Mouse (Mus musculus) 416B (cell line): ENCODE results near the gene Fnbp1l.

Experiments
- DNase-seq: peaks from one replicate; pipeline ENCODE4 v3.0.0; 2011; ENCODE audit warnings: low read depth

The Fnbp1l gene

DNA sequence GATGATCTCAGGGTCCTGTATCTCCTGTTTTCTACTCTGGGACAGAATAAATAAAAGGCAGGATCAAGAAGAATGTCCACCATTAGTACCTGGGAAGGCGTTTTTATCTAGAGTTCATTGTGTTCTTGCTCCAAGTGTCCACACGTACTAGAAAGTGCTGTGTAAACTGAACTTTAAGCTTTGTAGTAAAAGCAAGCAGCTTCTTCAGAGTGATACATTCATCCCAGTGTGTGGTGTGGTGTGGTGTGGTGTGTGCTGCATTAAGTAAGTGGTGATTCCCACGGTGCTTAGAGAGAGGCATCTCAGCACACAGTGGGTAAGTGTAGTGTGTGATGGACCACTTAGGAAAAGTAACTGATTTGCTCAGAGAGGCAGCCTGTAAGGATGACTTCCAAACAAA, 91.0 kb downstream of the Fnbp1l start:
- no peak for DNase-seq

DNA sequence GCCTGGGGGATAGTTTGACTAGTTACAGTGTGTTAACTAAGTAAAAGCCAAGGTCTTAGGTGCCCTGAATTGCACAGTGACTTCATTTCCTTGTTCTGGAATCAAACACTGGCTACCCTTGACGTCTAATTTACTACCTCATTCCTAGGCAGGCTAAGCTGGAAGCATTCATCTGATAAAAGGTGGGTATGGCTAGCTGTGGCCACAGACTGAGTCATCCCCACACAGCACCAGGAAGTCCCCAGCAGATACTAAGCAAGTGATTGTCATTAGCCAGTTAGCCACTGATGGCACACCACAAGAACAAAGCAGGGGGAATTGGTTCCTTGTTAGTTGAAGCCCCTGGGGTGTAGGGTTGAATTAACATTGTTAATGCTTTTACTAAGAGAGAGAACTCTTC, 98.2 kb downstream of the Fnbp1l start:
- DNase-seq, result peak; percentile 96

DNA sequence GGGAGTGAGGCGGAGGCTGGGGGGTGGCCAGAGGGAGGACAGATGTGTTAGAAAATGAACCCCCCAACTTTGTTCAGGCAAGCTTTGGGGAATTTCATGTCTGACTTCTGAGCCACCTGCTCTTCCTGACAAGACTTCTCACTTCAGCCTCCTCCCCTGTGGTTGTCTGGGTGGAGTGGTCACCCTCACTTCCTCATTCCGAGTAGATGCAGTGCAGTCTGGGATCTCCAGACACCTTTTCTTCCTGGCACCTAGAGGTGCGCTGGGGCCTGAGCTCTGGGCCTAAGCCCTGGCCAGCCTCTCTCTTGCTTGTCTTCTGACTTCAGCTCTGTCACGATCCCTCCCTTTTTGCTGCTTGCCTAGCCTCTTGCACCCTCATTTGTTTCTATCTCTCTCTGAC, 98.6 kb downstream of the Fnbp1l start:
- no peak for DNase-seq

DNA sequence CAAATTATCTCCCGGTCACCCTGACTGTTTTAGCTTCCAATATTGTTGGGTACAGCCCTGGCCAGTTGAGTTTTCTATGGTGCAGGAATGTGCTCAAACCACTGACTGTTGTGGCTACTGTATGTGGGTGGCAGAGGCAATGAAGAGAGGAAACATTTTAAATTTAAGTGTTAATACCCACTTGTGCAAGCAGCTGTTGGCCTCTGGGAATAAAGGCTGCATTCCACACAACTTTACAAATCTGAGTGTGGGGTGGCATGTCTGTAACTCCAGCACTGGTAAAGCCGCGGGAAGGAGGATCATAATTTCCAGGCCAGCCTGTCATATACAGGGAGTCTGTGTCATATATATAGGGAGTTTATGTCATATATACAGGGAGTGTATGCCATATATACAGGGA, 99.2 kb downstream of the Fnbp1l start:
- DNase-seq, result no peak

DNA sequence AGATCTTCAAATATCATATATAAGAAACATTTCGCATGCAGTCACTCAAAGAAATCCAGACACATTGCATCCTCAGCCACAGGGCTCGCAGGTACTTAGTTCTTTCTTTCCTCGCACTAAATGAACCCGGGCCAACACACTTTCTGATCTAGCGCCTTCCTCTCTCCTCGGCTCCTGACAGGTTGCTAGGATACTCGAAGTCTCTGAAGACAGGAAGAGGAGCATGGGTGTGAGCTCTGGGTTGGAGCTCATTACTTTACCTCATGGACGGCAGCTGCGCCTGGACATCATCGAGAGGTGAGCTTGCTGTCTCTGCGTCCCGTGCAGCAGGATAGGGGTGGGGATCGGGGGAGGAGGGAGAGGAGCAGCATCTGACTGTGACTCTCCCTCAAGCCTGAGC, 100.4 kb downstream of the Fnbp1l start:
- no peak for DNase-seq

DNA sequence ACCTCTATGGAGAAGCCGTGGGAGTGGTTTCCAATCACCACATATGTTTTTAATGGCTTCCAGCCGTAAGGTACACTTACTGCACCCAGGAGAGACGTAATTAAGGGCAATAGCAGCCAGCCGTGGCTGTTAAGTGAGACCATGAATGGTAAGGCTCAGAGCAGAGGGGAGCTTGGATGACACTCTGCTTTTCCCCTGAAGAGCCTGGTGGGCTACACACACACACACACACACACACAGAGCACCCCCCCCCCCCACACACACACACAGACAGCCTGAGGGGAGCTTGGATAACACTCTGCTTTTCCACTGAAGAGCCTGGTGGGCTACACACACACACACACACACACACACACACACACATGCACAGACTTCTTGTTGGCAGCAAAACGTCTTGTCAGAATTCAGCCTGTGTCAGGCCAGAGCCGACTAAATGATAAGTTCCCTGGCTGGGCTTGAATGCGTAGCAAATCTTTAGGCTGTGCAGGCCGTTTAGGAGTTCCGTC, 101.2 kb downstream of the Fnbp1l start:
- DNase-seq, result no peak

DNA sequence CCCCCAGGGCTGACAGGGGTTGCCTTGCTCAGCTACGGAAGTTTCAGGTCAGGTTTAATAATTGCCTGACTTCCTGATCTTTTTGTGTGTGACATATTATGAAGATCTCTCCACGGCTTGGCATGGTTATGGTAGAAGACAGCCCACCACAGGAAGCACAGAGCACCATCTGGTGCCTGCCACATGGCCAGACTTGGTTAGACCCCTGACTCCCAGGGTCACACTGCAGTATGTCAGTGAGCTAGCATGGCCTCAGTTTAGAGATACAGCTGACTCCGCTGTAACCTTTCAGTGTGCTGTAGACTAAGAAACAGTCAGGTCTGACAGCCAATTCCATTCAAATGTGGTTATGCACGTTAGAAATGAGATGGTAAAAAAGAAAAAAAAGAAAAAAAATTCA, 101.8 kb downstream of the Fnbp1l start:
- DNase-seq, result peak; percentile 59

DNA sequence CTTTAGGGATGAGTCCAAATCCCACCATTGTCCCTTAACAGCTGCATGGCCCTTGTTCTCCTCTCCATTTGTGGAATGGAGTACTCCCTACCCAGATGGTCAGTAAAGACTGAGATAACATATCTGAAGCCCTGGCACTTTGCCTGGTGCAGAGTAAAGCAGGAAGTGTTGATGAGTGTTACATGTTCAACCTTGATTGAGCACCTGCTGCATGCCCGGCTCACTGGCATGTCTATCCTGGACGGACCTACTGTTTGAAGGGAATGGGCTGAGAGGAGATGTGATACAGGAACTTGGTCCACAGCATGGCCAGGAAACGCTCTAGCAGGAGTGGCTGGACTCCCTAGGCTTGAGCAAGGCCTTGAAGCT, 103.2 kb downstream of the Fnbp1l start:
- peak; percentile 33 for DNase-seq

DNA sequence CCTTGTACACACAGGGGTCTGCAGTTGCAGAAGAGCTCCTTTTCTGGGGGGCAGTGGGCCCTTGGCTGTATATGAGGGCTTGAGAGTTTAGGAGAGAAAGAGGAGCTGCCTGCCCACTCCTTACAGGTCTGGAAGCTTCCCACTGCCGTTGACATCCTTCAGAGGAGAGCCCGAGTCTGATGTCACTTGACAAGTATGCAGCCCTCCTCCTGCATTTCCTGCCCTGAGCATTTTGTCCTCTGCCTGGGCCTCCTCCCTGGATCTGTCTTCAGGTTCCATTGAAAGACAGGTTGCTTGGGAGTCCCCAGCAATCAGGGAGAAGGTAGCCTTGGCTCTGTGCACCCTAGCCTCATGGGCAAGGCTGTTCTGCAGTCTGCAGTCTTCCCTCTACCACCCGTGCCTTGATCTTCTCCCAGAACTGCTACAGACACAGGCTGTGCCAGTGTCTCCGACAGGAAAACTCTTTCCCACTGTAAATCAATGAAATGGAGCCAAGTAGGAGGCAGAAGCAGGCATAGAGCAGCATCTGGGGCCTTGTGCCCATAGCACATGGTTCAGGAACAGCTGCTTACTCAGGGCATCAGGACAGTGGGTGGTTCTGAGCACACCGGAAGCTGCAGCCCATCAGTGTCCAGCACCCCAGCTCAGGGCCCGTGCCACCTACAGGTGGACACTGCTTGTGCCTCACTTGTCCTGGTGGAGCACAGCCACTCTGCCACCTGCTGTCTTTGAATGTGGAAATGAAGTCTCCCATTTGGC, 103.8 kb downstream of the Fnbp1l start:
- no peak for DNase-seq

DNA sequence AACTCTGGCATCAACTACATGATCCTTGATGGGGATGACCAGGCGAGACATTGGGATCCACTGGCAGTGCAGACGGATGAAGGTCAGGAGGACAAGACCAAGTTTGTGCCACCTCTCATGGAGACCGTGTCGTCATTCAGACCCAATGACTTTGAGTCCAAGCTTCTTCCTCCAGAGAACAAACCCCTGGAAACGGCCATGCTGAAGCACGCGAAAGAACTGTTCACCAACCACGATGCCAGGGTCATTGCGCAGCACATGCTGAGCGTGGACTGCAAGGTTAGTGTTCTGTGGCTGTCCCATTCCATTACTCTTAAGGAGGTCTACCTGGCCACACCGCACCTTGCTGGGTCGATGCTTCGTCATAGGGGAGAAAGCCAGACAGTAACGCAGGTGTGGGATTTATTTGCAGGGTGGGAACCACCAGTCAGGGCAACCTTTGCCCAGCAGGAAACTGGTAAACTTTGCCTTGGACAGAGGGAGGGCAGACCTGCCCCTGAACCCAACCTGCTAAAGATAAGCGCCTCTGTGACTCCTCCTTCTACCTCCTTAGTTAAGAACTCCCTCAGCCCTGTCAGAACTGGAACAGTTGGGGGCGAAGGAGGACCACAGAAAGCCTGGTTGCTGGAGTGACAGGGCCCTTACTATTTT, 106.7 kb downstream of the Fnbp1l start:
- peak; percentile 67 for DNase-seq

DNA sequence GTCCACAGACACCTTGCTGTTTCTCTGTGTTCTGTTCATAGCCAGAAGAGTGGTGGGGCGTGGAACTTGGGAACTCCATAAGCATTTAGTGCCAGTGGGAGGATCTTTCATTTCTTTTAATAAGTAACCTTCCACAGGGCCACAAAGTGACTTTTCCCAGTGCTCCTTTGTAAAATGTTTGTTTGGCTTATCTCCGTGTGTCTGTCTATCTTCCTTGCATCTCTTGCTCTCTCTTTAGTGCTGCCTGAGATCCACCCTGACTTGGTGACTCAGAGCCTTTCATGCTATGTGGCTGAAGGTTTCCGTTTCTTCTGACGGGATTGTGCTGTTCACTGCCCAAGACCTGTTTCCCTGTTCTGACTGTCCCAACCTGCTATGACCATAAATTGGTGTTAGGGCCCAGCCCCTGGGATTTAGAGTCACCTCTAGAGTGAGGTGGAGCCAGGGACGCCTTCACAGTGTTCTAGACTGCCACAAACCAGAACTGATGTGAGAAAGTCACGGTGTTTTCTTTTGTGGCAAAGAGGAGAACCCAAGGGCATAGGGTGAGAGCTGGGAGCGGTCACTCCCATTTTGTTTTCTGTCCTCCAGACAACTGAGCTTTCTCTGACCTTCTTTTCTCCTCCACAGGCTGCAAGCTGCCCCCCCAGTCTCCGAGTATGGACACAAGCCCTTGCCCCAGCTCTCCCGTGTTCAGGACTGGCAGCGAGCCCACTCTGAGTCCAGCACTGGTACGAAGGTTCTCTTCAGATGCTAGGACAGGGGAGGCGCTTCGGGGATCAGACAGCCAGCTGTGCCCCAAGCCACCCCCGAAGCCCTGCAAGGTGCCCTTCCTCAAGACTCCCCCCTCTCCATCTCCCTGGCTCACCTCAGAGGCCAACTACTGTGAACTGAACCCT, 107.5 kb downstream of the Fnbp1l start:
- peak; percentile 82 for DNase-seq

DNA sequence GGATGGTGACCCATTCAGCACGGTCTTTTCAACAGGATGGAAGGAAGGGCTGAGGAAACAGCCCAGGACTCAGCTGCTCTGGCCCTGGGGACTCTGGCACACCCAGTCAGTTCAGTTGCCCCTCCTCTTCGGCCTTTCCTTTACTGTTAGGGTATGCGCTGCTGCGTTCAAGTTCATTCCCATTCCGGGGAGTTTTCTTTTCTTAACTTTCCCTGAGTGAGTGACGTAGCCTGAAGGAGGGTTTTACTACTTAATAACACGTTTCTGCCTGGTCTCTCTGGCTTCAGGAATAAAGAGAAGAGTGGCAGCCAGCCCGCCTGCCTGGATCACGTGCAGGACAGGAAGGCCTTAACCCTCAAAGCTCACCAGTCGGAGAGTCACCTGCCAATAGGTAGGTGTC, 108.6 kb downstream of the Fnbp1l start:
- no peak for DNase-seq

DNA sequence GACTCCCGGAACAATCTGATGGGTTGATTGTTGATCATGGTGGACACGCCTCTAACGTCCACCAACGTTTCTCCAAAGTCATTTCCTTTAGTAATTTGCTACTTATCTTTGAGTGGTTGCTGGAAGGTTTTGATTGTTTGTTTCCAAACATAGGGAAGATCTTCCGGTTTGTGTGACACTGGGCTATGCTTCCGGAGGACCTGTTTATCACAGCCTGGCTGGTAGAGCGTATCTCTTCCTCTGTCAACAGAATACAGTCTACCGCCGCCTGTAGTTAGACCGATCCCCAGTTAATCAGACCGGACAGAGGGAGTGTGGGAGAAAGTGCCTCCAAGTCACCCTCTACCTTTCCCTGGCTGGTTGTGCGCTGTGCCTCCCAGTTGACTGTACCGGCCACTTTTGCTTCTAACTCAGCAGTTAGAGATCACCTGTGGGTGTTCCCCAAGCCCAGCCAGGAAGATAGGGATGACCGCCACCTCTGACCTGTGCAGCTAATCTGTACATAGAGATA, 109.2 kb downstream of the Fnbp1l start:
- peak; percentile 76 for DNase-seq

DNA sequence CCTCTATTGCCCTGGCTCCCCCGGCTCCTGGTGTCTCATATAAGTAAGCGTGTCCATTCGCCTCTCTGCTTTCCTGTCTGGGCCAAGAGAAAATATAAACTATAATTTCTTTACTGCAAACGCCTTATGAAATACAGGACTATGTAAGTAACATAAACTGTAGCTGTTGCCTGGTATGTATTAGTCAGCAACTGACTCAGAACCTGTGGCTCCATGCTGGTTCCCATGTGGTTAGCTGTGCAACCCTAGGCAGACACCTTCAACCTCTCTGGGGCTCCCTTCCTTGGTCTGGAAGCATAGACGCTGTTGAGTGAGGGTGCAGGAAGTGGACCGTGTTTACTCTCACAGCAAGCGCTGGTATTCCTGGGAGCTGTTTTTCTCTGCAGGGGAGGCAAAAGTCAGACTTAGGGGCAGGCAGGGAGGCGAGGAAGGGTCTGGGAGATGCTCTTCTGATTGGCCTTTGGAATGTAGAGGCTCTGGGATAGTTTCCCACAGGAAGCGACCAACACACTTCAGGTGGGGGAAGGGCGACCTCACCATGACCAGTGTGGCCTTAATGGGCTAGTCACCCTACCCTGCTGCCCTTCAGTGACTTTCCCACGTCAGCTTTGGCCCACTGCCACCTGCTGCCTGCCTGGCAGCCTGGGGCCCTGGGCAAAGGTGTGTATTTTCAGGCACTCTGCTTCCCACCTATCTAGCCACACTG, 109.8 kb downstream of the Fnbp1l start:
- DNase-seq, result peak; percentile 91

DNA sequence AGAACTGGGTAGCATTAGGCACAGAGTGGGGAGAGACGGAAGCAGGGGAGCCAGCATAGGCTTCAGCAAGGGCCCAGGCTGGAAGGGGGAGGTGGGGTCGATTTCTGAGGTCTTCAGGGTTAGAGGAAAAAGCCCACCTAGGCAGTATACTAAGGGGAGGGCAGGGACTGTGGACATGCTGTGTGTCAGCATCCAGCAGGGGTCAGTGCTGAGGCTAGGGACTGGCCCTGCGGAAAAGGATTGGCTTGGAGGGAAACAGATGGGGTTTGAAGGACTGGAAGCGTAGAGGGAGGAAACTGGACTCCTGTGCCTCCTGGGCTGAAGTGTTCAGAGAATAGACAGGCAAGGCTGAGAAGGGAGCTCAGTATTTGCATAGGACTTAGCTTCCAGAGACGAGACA, 110.4 kb downstream of the Fnbp1l start:
- DNase-seq, result peak; percentile 90

DNA sequence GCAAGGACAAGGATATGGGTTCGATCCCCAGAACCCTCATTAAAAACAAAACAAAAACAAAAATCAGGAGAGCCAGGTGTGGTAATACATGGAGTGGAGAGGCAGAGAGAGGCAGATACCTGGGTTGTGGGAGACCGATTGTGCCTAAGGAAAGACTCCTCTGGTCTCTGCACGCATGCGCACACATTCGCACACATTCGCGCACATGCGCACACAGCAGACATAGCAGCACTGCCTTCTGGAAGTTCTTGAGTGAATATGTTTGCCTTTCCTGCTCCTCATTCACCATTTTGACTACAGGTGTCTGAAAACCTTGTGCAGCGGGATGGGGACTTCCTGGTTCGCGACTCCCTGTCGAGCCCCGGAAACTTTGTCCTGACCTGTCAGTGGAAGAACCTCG, 111.7 kb downstream of the Fnbp1l start:
- no peak for DNase-seq

DNA sequence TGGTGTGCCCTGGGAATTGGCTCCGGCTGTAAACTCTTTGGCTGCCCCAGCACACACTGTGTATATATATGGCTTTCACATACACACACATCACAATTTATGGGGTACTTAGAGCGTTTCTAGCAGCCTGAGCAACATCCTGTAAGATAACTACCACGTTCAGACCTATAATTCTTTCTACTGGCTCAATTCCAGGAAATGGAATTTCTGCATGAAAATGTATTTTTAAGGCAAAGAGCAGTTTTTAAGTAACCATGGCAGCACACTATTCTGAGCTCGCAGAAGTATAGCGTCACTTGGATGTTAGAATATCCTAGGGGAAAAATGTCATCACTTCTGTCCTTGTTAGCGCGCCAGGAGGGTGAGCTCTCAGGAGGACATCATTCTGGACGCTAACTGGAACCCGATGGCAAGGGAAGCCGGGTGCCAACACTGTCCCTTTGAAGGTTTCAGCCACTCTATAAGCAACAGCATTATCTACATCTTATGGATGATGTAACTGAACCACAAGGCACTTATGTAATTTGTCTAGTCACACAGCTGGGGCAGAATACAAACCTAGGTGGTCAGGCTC, 113.1 kb downstream of the Fnbp1l start:
- peak; percentile 37 for DNase-seq

DNA sequence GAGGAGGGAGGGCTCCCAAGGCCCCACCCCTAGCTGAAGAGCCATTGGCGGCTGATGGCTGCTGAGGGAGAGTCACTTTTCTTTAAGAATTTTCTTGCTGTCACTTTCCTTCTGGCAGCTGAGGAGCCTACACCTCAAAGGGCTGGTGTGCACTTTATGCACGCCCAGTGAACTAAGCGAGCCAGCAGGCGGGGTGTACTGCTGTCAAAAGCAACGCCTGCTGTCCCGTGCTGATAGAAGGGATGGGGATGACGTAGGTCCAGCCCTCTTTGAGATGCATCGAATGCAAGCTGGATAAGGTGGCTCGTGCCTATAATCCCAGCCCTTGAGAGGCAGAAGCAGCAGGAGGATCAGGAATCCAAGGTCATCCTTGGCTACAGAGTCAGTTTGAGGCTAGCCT, 118.6 kb downstream of the Fnbp1l start:
- DNase-seq, result no peak

DNA sequence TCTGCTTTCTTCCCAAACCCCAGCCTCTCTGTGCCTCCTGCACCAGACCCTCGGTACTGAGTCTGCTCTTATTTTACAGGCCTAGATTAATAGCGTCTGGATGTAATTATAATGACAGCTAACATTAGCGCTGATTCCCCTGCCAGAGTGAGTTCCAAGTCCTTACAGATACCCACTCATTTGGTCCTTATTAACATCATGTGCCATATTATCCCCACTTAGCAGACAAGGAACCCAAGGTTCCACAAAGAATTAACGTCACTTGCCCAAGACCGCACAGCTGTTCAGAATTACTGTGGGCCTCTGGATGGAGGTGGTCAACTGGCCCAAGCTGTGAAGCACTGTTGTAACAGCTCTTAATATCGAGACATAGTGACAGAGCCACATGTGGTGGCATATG, 119.9 kb downstream of the Fnbp1l start:
- DNase-seq, result no peak

DNA sequence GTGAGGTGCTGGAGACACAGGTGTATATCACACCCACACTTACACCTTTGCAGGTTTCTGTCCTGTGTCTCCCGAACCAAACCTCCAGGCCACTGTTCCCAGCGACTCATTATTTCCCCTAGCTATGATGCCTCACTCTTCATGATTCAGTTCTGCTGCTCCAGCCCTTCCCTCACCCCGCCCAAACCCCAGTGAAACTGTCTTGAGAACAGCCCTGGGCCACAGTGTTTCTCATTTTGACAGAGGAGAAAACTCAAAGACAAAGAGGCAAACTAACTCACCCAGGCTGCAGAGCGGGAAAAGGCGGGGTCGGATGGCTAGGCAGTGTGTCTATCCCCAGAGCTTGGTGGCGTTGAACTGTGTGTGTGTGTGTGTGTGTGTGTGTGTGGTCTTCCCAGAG, 121.0 kb downstream of the Fnbp1l start:
- DNase-seq, result no peak

DNA sequence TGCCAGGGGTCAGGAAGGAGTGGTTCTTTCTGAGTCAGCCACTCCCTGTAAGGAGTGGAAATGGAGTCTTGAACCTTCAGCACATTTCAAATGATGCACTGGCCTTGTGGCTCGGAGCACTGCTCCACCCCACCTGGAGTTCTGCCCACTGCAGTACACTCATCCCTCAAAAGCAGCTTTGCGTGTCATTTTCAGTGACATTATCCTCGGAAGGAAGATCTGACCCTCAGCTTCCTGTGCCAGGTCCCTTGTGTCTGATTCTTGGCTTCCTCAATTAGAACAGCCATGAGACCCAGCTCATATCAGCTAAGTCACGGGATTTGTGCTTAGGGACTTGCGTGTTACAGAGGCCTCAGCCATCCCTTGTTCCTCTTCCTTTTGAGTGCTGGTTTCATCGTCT, 121.6 kb downstream of the Fnbp1l start:
- no peak for DNase-seq

DNA sequence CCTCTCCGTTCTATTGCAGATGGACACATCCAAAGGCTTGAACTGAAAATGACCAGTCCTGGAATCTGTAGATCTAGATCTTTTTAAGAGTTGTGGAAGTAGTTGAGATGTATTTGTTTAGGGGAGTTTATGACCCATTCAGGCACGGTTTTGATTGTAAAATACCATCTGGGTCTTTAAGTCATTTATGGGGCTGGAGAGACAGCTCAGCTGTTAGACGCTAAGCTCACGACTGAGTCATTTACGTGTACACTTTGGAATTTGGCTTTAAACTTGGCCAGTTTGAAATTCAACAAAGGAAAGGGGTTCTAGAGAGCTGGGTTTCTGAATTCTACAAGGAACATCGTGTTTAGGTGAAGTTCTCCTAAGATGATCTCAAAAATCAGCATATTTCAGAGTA, 124.8 kb downstream of the Fnbp1l start:
- DNase-seq, result no peak
